Mouse (Mus musculus) liver, embryonic 13.5 days (tissue): ENCODE measurements around the gene Utp14b. TPM values are rescaled to one million over a fixed set of nuclear protein-coding genes. Genes with fewer than 3 reads are reported as not detected.

ENCODE experiments used
- polyA plus RNA-seq: library from polyadenylated mRNA; unstranded; fragments of >200 nt; fragmentation: Nextera tagmentation; extraction: Ambion mirVana; gene quantifications from 2 replicates; pipeline ENCODE4 v1.2.1, GENCODE M21; 2015

Utp14b gene
- polyA plus RNA-seq, 1 experiment from 2014 or later = 0.68 TPM

Other genes with a start within 250 kb of the Utp14b start
- 139 and 163 TPM in 2 replicates for gene Farsb, start 169.1 kb upstream of the Utp14b start, polyA plus RNA-seq
- not detected in 2 replicates for gene Mogat1, start 147.0 kb upstream of the Utp14b start, polyA plus RNA-seq
- gene BC035947, start 145.9 kb upstream of the Utp14b start, polyA plus RNA-seq = not detected in 2 replicates
- 18.8 and 26.6 TPM in 2 replicates for gene Acsl3, start 213 bp upstream of the Utp14b start, polyA plus RNA-seq
- 0.21 and 0.23 TPM in 2 replicates for gene Kcne4, start 158.7 kb downstream of the Utp14b start, polyA plus RNA-seq